Mouse (Mus musculus) gastrocnemius, postnatal 10 days (tissue): ENCODE results near the gene Gnai3. TPM values are rescaled to one million over a fixed set of nuclear protein-coding genes. Genes with fewer than 3 reads are reported as not detected.

Experiments
- DNase-seq: peaks from one replicate; pipeline ENCODE4 v3.0.0; 2021; ENCODE audit warnings: mixed read lengths
- total RNA-seq, 2 experiments: library from RNA; stranded (reverse); gene quantifications; 2 replicates each; pipeline ENCODE4 v1.2.3; 2021

Gene Gnai3
- total RNA-seq, 2 experiments from 2014 or later, result 28.2 to 33.2 TPM

GRCm38 (mm10) chr3:108112246-108112645 is 33.7 kb downstream of the Gnai3 start:
- no peak for DNase-seq

- no peak for DNase-seq
Measured at GRCm38 (mm10) chr3:108111320-108111719, 34.6 kb downstream of the Gnai3 start.

- no peak for DNase-seq
Measured at GRCm38 (mm10) chr3:108105281-108105680, 40.7 kb downstream of the Gnai3 start.

- no peak for DNase-seq
Measured at GRCm38 (mm10) chr3:108102075-108102474, 43.9 kb downstream of the Gnai3 start.

- no peak for DNase-seq
Measured at GRCm38 (mm10) chr3:108101594-108101993, 44.4 kb downstream of the Gnai3 start.

- DNase-seq, result no peak
Measured at GRCm38 (mm10) chr3:108098316-108098715, 47.6 kb downstream of the Gnai3 start.

GRCm38 (mm10) chr3:108097656-108098055 is 48.3 kb downstream of the Gnai3 start:
- no peak for DNase-seq

GRCm38 (mm10) chr3:108096726-108097125 is 49.2 kb downstream of the Gnai3 start:
- DNase-seq, result no peak

- DNase-seq, result no peak
Measured at GRCm38 (mm10) chr3:108096226-108096625, 49.7 kb downstream of the Gnai3 start.

GRCm38 (mm10) chr3:108094976-108095760 is 50.8 kb downstream of the Gnai3 start:
- no peak for DNase-seq

- no peak for DNase-seq
Measured at GRCm38 (mm10) chr3:108094146-108094545, 51.8 kb downstream of the Gnai3 start.

- DNase-seq, result no peak
Measured at GRCm38 (mm10) chr3:108093306-108093705, 52.6 kb downstream of the Gnai3 start.

- no peak for DNase-seq
Measured at GRCm38 (mm10) chr3:108092536-108093115, 53.3 kb downstream of the Gnai3 start, which contains the start of gene Gnat2. TSS of gene Gnat2 (plus strand) at chr3:108092789.

GRCm38 (mm10) chr3:108092030-108092429 is 53.9 kb downstream of the Gnai3 start:
- DNase-seq, result no peak

- DNase-seq, result no peak
Measured at GRCm38 (mm10) chr3:108090561-108090960, 55.4 kb downstream of the Gnai3 start.

- no peak for DNase-seq
Measured at GRCm38 (mm10) chr3:108089916-108090315, 56.0 kb downstream of the Gnai3 start.

GRCm38 (mm10) chr3:108088842-108089380 is 57.0 kb downstream of the Gnai3 start:
- no peak for DNase-seq

- DNase-seq, result no peak
Measured at GRCm38 (mm10) chr3:108087329-108087728, 58.6 kb downstream of the Gnai3 start.

GRCm38 (mm10) chr3:108086470-108086979 is 59.4 kb downstream of the Gnai3 start, which contains the start of gene Ampd2:
TSS of gene Ampd2 (minus strand) at chr3:108086651.
- peak; percentile 89 for DNase-seq

- peak; percentile 71 for DNase-seq
Measured at GRCm38 (mm10) chr3:108085721-108086469, 60.1 kb downstream of the Gnai3 start.

GRCm38 (mm10) chr3:108085281-108085720 is 60.6 kb downstream of the Gnai3 start:
- DNase-seq, result peak; percentile 94

- DNase-seq, result no peak
Measured at GRCm38 (mm10) chr3:108084767-108085270, 61.1 kb downstream of the Gnai3 start.
